Mouse (Mus musculus): ENCODE results near the gene Mnd1. TPM values are rescaled to one million over a fixed set of nuclear protein-coding genes. Genes with fewer than 3 reads are reported as not detected.

Gene Mnd1
- polyA plus RNA-seq, 1 experiment from 2014 or later, result 10.9 TPM

DNA sequence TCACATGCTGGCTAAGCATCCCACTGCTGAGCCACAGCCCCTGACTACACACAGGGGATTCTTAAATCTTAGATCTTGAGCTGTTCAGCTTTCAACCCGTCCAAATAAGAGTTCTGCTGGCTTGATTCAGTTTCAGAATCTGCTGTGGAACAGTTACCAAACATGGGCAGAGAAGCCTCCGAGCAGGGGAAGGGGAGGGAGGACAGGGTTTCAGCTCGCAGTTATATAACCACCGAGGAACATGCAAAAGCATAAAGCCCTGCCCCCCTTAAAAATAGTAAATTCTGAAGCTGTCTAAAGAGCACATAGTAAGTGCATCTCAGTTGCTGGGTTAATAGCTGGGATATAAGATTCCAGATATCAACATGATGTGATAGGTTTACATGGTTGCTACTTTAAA is 80.1 kb downstream of the Mnd1 start:
- no peak overlapping the region for H3K4me2 ChIP-seq (replicated peaks; ENCODE audit: low read depth, low read length)
- no peak overlapping the region for H3K9ac ChIP-seq (ENCODE audit: low read depth, low read length)
- no peaks in the 10 kb centered on the region for H3K4me1 ChIP-seq (replicated peaks; ENCODE audit: control insufficient read depth, insufficient read depth, low read length)
- H3K4me3 ChIP-seq (ENCODE audit: low read depth, low read length), result no peak overlapping the region
- ATAC-seq (ENCODE audit: low FRiP score) (no peak), DNase-seq (ENCODE audit: low spot score) (no peak)
- no peaks in the 10 kb centered on the region for H3K27me3 ChIP-seq (ENCODE audit: control insufficient read depth, insufficient read depth, low read length)
- 74% methylated on average over 4 of the region's 4 CpGs for WGBS
- no peaks in the 10 kb centered on the region for H3K36me3 ChIP-seq (ENCODE audit: control insufficient read depth, insufficient read depth, low read length)
- H3K9me3 ChIP-seq (ENCODE audit: control insufficient read depth, low read length), result no peaks in the 10 kb centered on the region
- no peak overlapping the region for H3K27ac ChIP-seq (ENCODE audit: low read depth, low read length)

DNA sequence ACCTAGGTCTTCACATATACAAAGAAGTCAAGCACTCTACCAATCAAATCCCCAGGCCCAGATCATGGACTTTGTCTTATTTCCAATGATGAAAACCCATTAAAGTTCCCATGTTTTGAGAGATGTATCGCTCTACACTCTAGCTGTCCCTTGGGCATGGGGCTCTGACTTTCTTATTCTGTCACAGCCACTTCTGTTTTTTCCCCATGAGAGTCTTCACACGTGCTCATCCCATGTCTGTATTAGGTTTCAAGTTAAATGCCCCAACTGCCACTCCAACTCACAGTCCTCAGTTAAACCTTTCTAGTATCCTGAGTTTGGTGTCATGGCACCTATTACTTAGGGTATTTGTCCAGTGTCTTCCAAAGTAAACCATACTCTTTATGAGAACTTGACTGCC is 80.8 kb downstream of the Mnd1 start:
- H3K4me3 ChIP-seq (ENCODE audit: low read depth, low read length), result no peak overlapping the region
- H3K27me3 ChIP-seq (ENCODE audit: control insufficient read depth, insufficient read depth, low read length), result no peaks in the 10 kb centered on the region
- no peak overlapping the region for H3K9ac ChIP-seq (ENCODE audit: low read depth, low read length)
- no peak for DNase-seq (ENCODE audit: low spot score)
- H3K4me2 ChIP-seq (replicated peaks; ENCODE audit: low read depth, low read length), result no peak overlapping the region
- no peak overlapping the region for H3K27ac ChIP-seq (ENCODE audit: low read depth, low read length)
- H3K36me3 ChIP-seq (ENCODE audit: control insufficient read depth, insufficient read depth, low read length), result no peaks in the 10 kb centered on the region
- WGBS, result 88% methylated on average over 2 of the region's 2 CpGs
- no peak for ATAC-seq (ENCODE audit: low FRiP score)
- no peaks in the 10 kb centered on the region for H3K4me1 ChIP-seq (replicated peaks; ENCODE audit: control insufficient read depth, insufficient read depth, low read length)
- H3K9me3 ChIP-seq (ENCODE audit: control insufficient read depth, low read length), result no peaks in the 10 kb centered on the region

DNA sequence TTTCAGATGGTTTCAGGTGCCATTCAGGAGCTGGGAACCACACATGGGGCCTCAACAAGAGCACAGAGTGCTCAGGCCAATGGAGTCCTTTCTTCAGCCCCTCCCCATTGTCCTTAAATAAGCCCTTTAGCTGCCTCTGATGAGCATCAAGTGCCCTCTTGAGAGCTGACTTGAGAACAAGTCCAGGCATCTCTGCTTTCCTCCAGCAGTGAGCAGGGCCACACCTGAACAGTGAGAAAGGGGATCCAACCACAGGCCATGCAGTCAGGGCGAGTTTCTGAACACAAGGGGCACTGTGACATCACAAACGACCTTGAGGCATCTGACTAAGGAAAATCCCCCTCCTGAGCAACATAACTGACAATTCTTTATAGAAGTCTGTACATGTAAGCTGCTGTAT is 83.9 kb downstream of the Mnd1 start:
- WGBS, result 15% methylated on average over 2 of the region's 2 CpGs
- no peaks in the 10 kb centered on the region for H3K9me3 ChIP-seq (ENCODE audit: control insufficient read depth, low read length)
- H3K36me3 ChIP-seq (ENCODE audit: control insufficient read depth, insufficient read depth, low read length), result no peaks in the 10 kb centered on the region
- no peak overlapping the region for H3K9ac ChIP-seq (ENCODE audit: low read depth, low read length)
- no peak overlapping the region for H3K4me2 ChIP-seq (replicated peaks; ENCODE audit: low read depth, low read length)
- no peaks in the 10 kb centered on the region for H3K4me1 ChIP-seq (replicated peaks; ENCODE audit: control insufficient read depth, insufficient read depth, low read length)
- ATAC-seq (ENCODE audit: low FRiP score) (no peak), DNase-seq (ENCODE audit: low spot score) (no peak)
- H3K27ac ChIP-seq (ENCODE audit: low read depth, low read length), result no peak overlapping the region
- no peaks in the 10 kb centered on the region for H3K27me3 ChIP-seq (ENCODE audit: control insufficient read depth, insufficient read depth, low read length)
- no peak overlapping the region for H3K4me3 ChIP-seq (ENCODE audit: low read depth, low read length)

- H3K9me3 ChIP-seq (ENCODE audit: control insufficient read depth, low read length), result no peaks in the 10 kb centered on the region
- no peaks in the 10 kb centered on the region for H3K36me3 ChIP-seq (ENCODE audit: control insufficient read depth, insufficient read depth, low read length)
- H3K4me1 ChIP-seq (replicated peaks; ENCODE audit: control insufficient read depth, insufficient read depth, low read length), result no peaks in the 10 kb centered on the region
- no peaks in the 10 kb centered on the region for H3K27me3 ChIP-seq (ENCODE audit: control insufficient read depth, insufficient read depth, low read length)
- 89% methylated on average over 8 of the region's 8 CpGs for WGBS
- DNase-seq (ENCODE audit: low spot score) (no peak), ATAC-seq (ENCODE audit: low FRiP score) (no peak)
- H3K27ac ChIP-seq (ENCODE audit: low read depth, low read length), result no peak overlapping the region
- H3K4me3 ChIP-seq (ENCODE audit: low read depth, low read length), result no peak overlapping the region
- no peak overlapping the region for H3K4me2 ChIP-seq (replicated peaks; ENCODE audit: low read depth, low read length)
- H3K9ac ChIP-seq (ENCODE audit: low read depth, low read length), result no peak overlapping the region
Measured at GRCm38 (mm10) chr3:84070811-84071210, 84.8 kb downstream of the Mnd1 start.

DNA sequence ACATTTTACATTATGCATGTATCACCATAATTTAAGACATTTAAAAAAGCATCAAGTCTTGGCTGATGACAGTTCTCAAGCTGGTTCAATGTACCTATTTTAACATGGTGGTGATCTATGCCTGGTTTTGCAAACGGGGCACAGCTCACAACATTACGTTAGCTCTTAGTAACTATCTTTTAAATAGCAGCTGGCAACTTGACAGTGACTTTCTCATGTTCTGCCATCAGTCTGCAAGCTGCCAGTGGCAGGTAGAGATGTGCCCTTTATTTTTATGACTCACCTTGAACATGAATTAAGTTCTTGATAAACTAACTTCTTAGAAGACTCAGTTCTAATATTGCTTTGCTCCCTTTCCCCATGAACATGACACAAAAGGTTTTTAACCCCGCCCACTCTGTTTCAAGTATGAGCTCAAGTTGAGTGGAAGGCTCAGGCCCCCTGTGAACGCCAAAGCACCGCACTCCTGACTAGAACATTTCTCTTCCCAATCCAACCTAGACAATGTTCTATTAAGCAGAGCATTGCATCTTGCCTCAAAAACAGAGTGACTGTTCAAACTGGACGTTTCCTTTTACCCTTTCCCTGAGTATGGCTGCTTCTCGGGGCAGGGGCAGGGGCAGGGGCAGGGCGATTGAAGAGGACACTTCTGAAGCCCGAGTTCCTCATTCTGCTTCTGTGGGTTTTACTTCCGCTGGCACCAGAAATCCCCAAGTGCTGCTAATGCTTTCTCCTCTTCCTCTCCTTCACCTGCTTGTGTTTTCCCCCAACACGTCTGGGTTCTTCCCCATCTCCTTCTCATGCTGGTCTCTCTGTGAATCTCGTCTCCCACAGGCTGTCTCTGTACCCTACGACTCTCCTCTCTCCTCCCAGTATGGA is 86.5 kb downstream of the Mnd1 start:
- ATAC-seq (ENCODE audit: low FRiP score), result no peak
- whole genome bisulfite sequencing, result 86% methylated on average over 13 of the region's 13 CpGs

DNA sequence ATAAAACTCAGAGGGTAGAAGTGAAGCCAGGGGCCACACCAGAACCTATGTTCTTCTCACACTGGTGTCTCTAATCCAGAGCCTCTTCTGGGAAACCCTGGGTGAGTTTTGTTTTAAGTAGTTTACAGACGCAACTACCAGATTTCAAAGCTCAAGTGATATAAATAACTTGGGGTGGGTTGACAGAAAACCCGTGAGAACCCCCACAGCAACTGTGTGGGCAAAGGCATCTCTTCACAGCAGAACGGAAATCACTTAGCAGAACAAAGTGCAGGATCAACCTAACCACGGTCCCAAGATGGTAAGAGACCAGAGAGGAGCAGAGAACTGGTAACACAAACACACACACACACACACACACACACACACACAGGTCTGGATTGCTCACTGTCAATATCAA is 89.8 kb downstream of the Mnd1 start:
- 91% methylated on average over 4 of the region's 4 CpGs for WGBS
- Histone ChIP-seq H3K9me3 (ENCODE audit: control insufficient read depth, low read length) (no peaks in the 10 kb centered on the region), H3K9ac (ENCODE audit: low read depth, low read length) (no peak overlapping the region), H3K4me3 (ENCODE audit: low read depth, low read length) (no peak overlapping the region), H3K4me1 (replicated peaks; ENCODE audit: control insufficient read depth, insufficient read depth, low read length) (no peaks in the 10 kb centered on the region), H3K4me2 (replicated peaks; ENCODE audit: low read depth, low read length) (no peak overlapping the region), H3K27ac (ENCODE audit: low read depth, low read length) (no peak overlapping the region), H3K27me3 (ENCODE audit: control insufficient read depth, insufficient read depth, low read length) (no peaks in the 10 kb centered on the region), H3K36me3 (ENCODE audit: control insufficient read depth, insufficient read depth, low read length) (no peaks in the 10 kb centered on the region)
- DNase-seq (ENCODE audit: low spot score) (no peak), ATAC-seq (ENCODE audit: low FRiP score) (no peak)

More for the DNA sequence above, 86.5 kb downstream of the Mnd1 start:
- Histone ChIP-seq H3K9me3 (ENCODE audit: control insufficient read depth, low read length) (no peaks in the 10 kb centered on the region), H3K36me3 (ENCODE audit: control insufficient read depth, insufficient read depth, low read length) (no peaks in the 10 kb centered on the region), H3K4me2 (replicated peaks; ENCODE audit: low read depth, low read length) (no peak overlapping the region), H3K27me3 (ENCODE audit: control insufficient read depth, insufficient read depth, low read length) (no peaks in the 10 kb centered on the region), H3K4me3 (ENCODE audit: low read depth, low read length) (no peak overlapping the region), H3K27ac (ENCODE audit: low read depth, low read length) (no peak overlapping the region), H3K9ac (ENCODE audit: low read depth, low read length) (no peak overlapping the region), H3K4me1 (replicated peaks; ENCODE audit: control insufficient read depth, insufficient read depth, low read length) (no peaks in the 10 kb centered on the region)
- no peak for DNase-seq (ENCODE audit: low spot score)

DNA sequence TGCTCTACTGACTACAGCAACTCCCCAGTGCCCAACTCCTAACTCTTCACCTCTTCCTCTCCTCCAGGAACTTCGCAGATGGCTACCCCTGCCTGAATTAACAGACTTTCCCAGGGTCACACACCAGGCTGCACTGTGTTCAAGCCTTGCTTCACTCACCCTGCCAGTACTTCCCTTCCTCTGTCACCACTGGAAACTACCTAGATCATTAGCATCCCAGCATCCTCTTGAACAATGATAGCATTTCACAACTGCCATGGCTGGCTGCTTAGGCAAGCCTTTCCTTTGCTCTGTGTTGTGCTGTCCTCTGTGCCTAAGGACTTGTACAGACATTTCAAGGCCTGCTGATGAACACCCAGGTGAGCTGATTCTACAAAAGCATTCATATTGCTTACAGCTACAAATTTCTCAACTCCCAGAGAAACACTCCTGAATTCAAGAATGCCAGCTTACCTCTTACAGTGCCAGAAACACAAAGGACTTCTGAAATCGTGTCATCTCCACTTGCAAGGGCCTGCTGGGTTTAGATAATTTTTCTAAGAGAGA is 92.1 kb downstream of the Mnd1 start:
- Histone ChIP-seq H3K4me1 (replicated peaks; ENCODE audit: control insufficient read depth, insufficient read depth, low read length) (no peaks in the 10 kb centered on the region), H3K27ac (ENCODE audit: low read depth, low read length) (no peak overlapping the region), H3K27me3 (ENCODE audit: control insufficient read depth, insufficient read depth, low read length) (no peaks in the 10 kb centered on the region), H3K36me3 (ENCODE audit: control insufficient read depth, insufficient read depth, low read length) (no peaks in the 10 kb centered on the region), H3K9me3 (ENCODE audit: control insufficient read depth, low read length) (no peaks in the 10 kb centered on the region), H3K4me2 (replicated peaks; ENCODE audit: low read depth, low read length) (no peak overlapping the region), H3K9ac (ENCODE audit: low read depth, low read length) (no peak overlapping the region), H3K4me3 (ENCODE audit: low read depth, low read length) (no peak overlapping the region)
- DNase-seq (ENCODE audit: low spot score) (no peak), ATAC-seq (ENCODE audit: low FRiP score) (no peak)
- WGBS, result 77% methylated on average over 2 of the region's 2 CpGs

DNA sequence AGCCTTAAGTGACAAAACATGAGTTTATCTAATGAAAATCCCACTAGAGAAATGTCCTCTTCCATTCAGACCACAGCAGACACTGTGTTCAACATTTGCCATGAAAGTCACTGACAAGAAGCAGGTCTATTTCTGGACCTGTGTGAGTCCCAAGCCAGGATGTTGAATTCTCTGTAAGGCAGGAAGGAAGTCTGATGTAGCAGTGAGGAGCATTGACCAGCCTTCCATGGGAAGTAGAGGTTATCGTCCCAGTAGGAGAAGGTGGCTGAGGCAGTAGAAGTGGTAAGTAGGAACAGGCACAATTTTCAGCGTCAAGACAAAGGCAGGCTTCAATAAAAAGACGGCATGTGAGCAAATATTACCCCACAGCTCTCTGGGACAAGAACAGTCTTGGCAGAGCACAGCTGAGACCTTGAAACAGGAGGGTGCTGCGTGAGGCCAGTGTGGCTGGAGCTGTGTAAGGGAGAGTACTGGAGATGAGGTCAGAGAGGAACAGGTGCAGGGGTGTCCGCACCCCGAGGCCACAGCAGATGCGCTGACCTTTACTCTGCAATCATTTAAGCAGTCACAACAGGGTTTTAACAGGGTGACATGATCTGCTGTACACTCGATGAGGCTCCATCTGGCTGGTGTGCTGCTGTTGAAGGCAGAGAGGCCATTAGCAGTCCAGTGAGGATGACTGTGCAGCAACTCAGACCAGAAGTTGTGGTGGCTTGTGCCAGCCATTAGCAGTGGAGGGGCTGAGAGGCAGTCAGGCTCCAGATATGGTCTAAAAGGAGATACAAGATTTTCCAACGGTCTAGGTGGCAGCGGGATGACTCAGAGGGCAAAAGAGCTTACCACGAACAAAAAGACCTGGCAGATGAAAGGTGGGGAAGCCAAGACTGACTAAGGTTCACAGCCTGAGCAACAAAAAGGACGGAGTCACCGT is 93.8 kb downstream of the Mnd1 start:
- Histone ChIP-seq H3K9me3 (ENCODE audit: control insufficient read depth, low read length) (no peaks in the 10 kb centered on the region), H3K27me3 (ENCODE audit: control insufficient read depth, insufficient read depth, low read length) (no peaks in the 10 kb centered on the region), H3K4me1 (replicated peaks; ENCODE audit: control insufficient read depth, insufficient read depth, low read length) (no peaks in the 10 kb centered on the region), H3K9ac (ENCODE audit: low read depth, low read length) (no peak overlapping the region), H3K27ac (ENCODE audit: low read depth, low read length) (no peak overlapping the region; the same call in 1 of the 2 replicates), H3K4me2 (replicated peaks; ENCODE audit: low read depth, low read length) (no peak overlapping the region), H3K4me3 (ENCODE audit: low read depth, low read length) (no peak overlapping the region), H3K36me3 (ENCODE audit: control insufficient read depth, insufficient read depth, low read length) (no peaks in the 10 kb centered on the region)
- 79% methylated on average over 13 of the region's 13 CpGs for WGBS
- ATAC-seq (ENCODE audit: low FRiP score), result peak; percentile 38; the same call in 1 of the 2 replicates
- DNase-seq (ENCODE audit: low spot score), result no peak

Measured in hindbrain, embryonic 11.5 days (tissue).